Mouse (Mus musculus) forebrain, embryonic 16.5 days (tissue): Measurements from ENCODE around the gene Gm20388. TPM values are rescaled to one million over a fixed set of nuclear protein-coding genes. Genes with fewer than 3 reads are reported as not detected.
A peak's percentile ranks its signal among the peaks of the same experiment; 100 is the strongest.

ENCODE experiments used
- ATAC-seq: fragments of 200-750 bp; cut with Nextera tagmentation; 2 replicates; pipeline ENCODE4 v1.8.0; 2017; ENCODE audit warnings: mild to moderate bottlenecking, moderate library complexity
- H3K27ac ChIP-seq: fragments of 300-500 bp; sonication (generic); 2 replicates; pipeline ENCODE4 v1.5.1; 2014; ENCODE audit warnings: low read length, control low read depth
- H3K27me3 ChIP-seq: fragments of 300-500 bp; sonication (generic); replicated peaks from 2 replicates; pipeline ENCODE4 v1.6.1; 2014; ENCODE audit warnings: low read length; ENCODE audit not compliant: control insufficient read depth, insufficient read depth
- H3K36me3 ChIP-seq: fragments of 300-500 bp; sonication (generic); 2 replicates; pipeline ENCODE4 v1.6.1; 2014; ENCODE audit not compliant: control insufficient read depth, insufficient read depth
- H3K4me1 ChIP-seq: fragments of 300-500 bp; sonication (generic); replicated peaks from 2 replicates; pipeline ENCODE4 v1.6.1; 2014; ENCODE audit warnings: low read length; ENCODE audit not compliant: control insufficient read depth, insufficient read depth
- H3K4me2 ChIP-seq: fragments of 300-500 bp; sonication (generic); 2 replicates; pipeline ENCODE4 v1.6.1; 2014; ENCODE audit warnings: mild to moderate bottlenecking, low read length, control low read depth
- H3K4me3 ChIP-seq: fragments of 300-500 bp; sonication (generic); replicated peaks from 2 replicates; pipeline ENCODE4 v1.5.1; 2014; ENCODE audit warnings: mild to moderate bottlenecking, low read length, control low read depth
- H3K9ac ChIP-seq: fragments of 300-500 bp; sonication (generic); replicated peaks from 2 replicates; pipeline ENCODE4 v1.6.1; 2014; ENCODE audit warnings: low read depth, low read length, control low read depth
- H3K9me3 ChIP-seq: fragments of 300-500 bp; sonication (generic); 2 replicates; pipeline ENCODE4 v1.6.1; 2016; ENCODE audit warnings: low read length; ENCODE audit not compliant: control insufficient read depth
- WGBS: fragments of 180-500 bp; shearing (Covaris S2); extraction: QIAGEN DNeasy Blood & Tissue Kit; methylation state at CpG from one replicate; pipeline ENCODE4 v1.1.7; 2014; 5-methylcytosine and 5-hydroxymethylcytosine counted together
- polyA plus RNA-seq: library from polyadenylated mRNA; unstranded; fragments of >200 nt; fragmentation: Nextera tagmentation; extraction: Ambion mirVana; gene quantifications from 2 replicates; pipeline ENCODE4 v1.2.1, GENCODE M21; 2015

Gene Gm20388
- polyA plus RNA-seq, 1 experiment from 2014 or later = 4.7 TPM

DNA sequence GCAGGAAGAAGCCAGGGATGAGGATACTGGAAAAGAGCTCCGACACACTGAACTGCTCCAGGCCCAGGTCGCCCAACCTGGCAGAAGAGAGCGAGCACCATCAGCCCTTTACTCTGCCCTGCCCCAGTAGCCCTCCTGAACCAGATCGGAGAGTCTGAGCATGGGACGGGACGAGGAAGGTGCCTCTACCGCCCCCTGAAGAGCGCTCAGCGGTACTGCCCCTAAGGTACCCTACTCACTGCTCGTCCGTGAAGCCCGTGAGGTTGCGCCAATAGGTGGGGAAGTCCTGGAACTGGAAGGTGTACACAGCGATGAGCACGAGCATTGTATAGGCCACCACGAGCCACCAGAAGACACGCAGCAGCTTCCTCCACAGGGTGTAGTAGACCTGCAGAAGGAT, 2587.3 kb downstream of the Gm20388 start:
- Histone ChIP-seq H3K9me3 (no peaks in the 10 kb centered on the region), H3K27me3 (no peaks in the 10 kb centered on the region), H3K9ac (no peak overlapping the region), H3K4me2 (no peak overlapping the region), H3K4me1 (no peaks in the 10 kb centered on the region), H3K4me3 (no peak overlapping the region), H3K27ac (no peak overlapping the region), H3K36me3 (no peaks in the 10 kb centered on the region)
- no peak for ATAC-seq
- WGBS = 64% methylated on average over 17 of the region's 17 CpGs

DNA sequence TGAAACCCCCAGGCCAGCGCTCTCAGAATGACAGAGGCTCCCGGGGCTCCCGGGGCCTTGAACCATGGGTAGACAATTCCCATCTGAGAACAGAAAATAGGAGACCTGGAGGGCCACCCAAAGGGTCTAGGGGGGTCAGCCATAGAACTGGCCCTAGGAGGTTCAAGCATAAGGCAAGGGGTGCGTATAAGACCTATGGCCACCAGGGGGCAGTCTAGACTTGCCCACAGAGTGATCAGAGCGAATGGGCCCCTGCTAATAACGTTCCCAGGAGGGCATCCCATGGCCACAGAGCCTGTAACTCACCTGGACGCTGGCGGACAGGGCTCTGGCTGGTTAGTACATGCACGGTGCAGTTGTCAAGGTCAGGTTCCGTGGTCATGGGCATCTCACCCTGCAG, 2590.2 kb downstream of the Gm20388 start:
- WGBS = 29% methylated on average over 10 of the region's 10 CpGs
- Histone ChIP-seq H3K9me3 (no peaks in the 10 kb centered on the region), H3K9ac (no peak overlapping the region), H3K27ac (no peak overlapping the region), H3K36me3 (no peaks in the 10 kb centered on the region), H3K4me1 (no peaks in the 10 kb centered on the region), H3K4me3 (no peak overlapping the region), H3K4me2 (no peak overlapping the region), H3K27me3 (no peaks in the 10 kb centered on the region)
- peak; percentile 49 for ATAC-seq

DNA sequence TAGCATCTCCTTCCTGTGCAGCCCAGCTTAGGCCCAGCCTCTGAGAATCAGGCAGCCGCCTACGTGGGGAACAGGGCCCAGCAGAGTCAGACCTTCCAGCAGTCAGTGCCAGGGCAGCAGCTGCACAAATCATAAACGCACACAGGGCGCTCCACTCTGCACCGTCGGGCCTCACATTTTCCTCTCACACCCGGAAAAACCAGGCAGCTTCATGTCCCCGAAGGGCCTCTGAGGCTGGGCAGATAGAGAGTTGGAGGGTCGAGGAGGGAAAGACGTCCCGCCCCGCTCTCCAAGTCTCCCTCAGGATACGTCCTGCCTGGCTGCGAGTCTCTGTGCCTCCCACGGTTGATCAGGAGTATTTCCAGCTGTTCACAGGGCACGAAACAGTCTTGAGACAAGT, 2600.9 kb downstream of the Gm20388 start:
- Histone ChIP-seq H3K27ac (no peak overlapping the region), H3K4me1 (no peaks in the 10 kb centered on the region), H3K9me3 (no peaks in the 10 kb centered on the region), H3K36me3 (no peaks in the 10 kb centered on the region), H3K27me3 (no peaks in the 10 kb centered on the region), H3K9ac (no peak overlapping the region), H3K4me2 (no peak overlapping the region), H3K4me3 (no peak overlapping the region)
- ATAC-seq = no peak
- WGBS = 81% methylated on average over 16 of the region's 16 CpGs

DNA sequence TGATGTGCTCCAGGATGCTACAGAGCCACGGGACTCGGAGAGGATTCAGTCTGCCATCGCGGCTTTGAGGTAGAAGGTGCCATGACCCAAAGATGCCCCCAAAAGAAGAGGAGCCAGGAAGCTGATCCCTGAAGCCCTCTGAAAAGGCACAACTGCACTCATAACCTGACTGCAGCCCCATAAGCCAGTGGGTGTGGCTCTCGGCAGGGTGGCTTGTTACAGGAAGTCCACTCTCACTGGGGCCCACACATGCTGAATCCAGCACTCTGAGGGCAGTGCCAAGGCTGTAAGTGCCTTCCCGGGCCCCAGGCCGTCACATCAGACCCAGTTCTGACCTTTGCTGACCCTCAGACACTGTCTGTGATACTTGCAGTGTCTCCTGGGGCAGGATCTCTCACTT, 2601.8 kb downstream of the Gm20388 start:
- no peak overlapping the region for H3K27ac ChIP-seq
- no peak overlapping the region for H3K9ac ChIP-seq
- no peaks in the 10 kb centered on the region for H3K27me3 ChIP-seq
- 84% methylated on average over 7 of the region's 7 CpGs for WGBS
- H3K4me3 ChIP-seq = no peak overlapping the region
- no peaks in the 10 kb centered on the region for H3K4me1 ChIP-seq
- no peak overlapping the region for H3K4me2 ChIP-seq
- H3K36me3 ChIP-seq = no peaks in the 10 kb centered on the region
- H3K9me3 ChIP-seq = no peaks in the 10 kb centered on the region
- ATAC-seq = no peak

DNA sequence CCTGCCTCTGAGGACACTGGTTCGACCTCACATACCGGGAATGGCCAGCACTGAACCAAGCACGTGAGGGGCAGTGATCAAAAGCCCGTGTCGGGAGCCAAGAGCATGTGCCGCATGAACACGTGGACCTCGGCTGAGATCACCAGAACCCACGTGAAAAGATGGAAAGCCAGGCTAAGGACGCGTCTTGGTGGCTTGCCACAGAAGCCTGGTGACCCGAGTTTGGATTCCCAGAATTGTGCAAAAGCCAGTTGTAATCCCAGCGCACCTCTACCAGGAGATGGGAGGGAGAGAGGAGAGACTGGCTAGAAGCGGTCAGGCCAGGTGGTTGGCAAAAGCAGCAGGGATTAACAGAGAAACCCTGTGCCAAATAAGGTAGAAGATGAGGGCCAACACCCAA, 2605.1 kb downstream of the Gm20388 start:
- H3K9me3 ChIP-seq = no peaks in the 10 kb centered on the region
- no peaks in the 10 kb centered on the region for H3K4me1 ChIP-seq
- no peaks in the 10 kb centered on the region for H3K27me3 ChIP-seq
- WGBS = 93% methylated on average over 14 of the region's 14 CpGs
- H3K4me3 ChIP-seq = no peak overlapping the region
- H3K36me3 ChIP-seq = no peaks in the 10 kb centered on the region
- H3K4me2 ChIP-seq = no peak overlapping the region
- no peak overlapping the region for H3K9ac ChIP-seq
- ATAC-seq = no peak
- no peak overlapping the region for H3K27ac ChIP-seq

DNA sequence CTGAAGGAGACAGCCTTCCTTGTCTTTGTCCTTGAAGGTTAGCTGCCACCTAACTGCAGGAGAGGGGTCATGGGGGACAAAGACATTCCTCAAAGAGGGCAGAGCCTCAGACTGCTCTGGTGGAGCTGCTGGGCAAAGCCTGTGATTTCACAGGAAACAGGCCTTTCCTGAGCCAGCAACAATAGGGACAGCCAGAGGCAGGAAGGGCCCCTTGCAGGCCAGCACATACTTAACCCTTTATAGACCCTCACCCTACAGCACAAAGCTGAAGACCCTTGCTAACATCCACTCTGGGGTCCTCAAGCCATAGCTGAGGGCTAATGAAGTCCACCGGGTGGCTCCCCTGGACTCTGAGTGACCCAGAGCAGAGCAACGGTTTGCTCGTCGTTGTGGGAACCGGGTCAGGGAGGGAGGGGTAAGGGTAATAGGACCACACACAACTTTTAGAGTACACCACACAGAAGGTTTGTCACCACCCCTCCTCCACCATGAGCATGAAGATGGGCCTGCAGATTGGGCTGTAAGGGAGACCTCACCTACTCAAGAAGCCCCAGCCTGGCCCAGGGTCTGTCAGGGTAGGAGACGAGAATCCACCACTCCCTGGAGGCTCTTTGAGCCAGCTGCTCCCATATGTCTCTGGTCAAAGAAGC, 2607.0 kb downstream of the Gm20388 start:
- Histone ChIP-seq H3K4me3 (no peak overlapping the region), H3K4me1 (no peaks in the 10 kb centered on the region), H3K27me3 (no peaks in the 10 kb centered on the region), H3K4me2 (no peak overlapping the region), H3K36me3 (no peaks in the 10 kb centered on the region), H3K9ac (no peak overlapping the region), H3K27ac (no peak overlapping the region), H3K9me3 (no peaks in the 10 kb centered on the region)
- WGBS = 31% methylated on average over 6 of the region's 6 CpGs
- ATAC-seq = no peak

DNA sequence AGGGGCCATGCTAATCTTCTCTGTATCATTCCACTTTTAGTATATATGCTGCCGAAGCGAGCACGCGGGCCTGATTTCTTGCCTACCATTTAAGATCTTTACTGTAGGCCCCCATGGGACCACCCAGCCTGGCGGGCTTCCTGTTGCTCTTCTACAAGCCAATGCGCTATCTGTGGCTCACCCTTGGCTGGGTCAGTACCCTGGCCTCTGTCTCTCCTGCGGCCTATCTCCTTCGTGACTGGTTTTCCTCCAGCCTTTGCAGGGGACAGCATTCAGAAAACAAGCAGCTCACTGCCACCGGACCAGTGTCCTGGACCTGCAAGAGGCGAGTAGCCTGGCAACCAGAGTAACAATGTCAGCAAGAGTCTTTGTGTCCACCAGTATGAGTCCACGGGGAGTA, 2610.0 kb downstream of the Gm20388 start:
- Histone ChIP-seq H3K4me3 (no peak overlapping the region), H3K27ac (no peak overlapping the region), H3K9me3 (no peaks in the 10 kb centered on the region), H3K9ac (no peak overlapping the region), H3K27me3 (0 out of 2 replicates have a peak, but pooled peaks cover 5% of the 10 kb centered on the region), H3K4me1 (peaks cover 18% of the 10 kb centered on the region), H3K4me2 (no peak overlapping the region), H3K36me3 (no peaks in the 10 kb centered on the region)
- WGBS = 83% methylated on average over 11 of the region's 11 CpGs
- ATAC-seq = no peak

DNA sequence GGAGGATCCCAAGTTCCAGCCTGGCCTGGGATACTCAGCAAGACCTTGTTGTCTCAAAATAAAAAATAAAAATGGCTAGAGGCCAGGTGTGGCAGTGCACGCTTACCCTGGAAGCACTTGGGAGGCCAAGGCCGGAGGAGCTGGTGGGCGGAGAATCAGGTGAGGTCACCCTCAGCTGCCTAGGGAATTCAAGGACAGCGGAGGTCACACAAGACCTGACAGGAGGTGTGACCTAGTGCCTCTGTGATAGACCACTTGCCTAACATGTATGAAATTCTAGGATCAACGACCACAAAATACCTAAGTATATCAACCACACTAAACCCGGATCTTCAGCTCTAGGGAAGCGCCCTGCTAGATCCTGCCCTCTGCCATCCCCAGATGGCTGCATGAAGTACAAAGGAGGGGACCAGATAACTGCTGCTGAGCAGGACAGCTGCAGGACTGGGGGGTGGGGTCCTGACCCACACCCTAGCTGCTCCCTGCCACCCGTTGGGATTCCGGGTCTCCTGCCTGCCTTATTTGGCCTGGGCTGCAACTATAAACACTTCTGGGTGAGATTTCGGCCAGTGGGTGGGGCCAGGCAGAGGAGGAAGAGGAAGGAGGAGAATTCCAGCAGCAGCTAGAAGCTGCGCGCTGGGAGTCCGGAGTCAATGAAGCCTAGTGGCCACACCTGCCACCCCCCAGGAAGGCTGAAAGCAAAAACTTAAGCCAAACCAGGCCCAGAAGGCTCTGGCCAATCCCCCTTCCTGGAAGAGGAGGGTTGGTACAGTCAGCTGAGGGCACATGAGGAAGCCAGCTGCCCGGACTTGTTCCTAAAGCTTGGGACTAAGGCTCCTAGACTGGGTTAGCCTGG, 2612.4 kb downstream of the Gm20388 start:
- Histone ChIP-seq H3K4me2 (no peak overlapping the region), H3K27ac (no peak overlapping the region), H3K9me3 (no peaks in the 10 kb centered on the region), H3K27me3 (0 out of 2 replicates have a peak, but pooled peaks cover 5% of the 10 kb centered on the region), H3K4me1 (peaks cover 18% of the 10 kb centered on the region), H3K9ac (no peak overlapping the region), H3K36me3 (no peaks in the 10 kb centered on the region), H3K4me3 (no peak overlapping the region)
- WGBS = 55% methylated on average over 14 of the region's 14 CpGs
- ATAC-seq = no peak

DNA sequence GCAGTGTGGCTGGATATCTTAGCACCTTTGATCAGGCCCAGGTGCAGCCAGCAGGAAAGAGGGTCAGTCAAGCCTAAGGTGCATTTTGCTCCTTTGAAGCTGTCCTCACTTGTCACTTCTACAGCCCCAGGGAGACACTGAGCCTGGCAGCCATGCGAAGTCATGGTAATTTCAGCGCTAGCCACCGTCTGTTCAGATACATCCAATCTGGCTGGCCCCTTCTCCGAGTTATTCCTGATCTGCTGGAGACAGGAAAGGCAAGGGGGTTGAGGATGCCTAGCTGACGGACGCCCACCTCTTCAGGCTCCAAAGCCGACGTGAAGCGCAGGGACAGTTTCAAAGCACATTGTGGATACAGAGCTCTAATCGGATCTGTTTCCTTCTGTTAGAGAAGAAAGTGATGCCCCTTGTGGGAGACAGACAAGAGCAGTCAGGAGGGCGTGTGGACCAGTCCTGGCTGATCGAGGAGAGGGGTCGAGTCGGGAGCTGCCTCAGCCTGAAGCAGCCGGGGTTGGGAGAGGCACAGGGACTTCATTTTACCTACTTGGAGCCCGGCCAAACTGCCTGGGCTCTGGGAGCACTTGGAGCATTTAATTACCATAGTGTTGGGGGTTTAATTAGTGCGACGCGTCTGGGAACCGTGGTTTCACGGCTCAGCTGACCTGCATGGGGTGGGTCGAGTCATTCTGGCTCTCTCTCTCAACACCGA, 2613.2 kb downstream of the Gm20388 start:
- H3K9ac ChIP-seq = no peak overlapping the region

More for the DNA sequence above, 2613.2 kb downstream of the Gm20388 start:
- Histone ChIP-seq H3K9me3 (no peaks in the 10 kb centered on the region), H3K27me3 (0 out of 2 replicates have a peak, but pooled peaks cover 5% of the 10 kb centered on the region), H3K4me2 (peak overlapping the region; percentile 34), H3K36me3 (no peaks in the 10 kb centered on the region), H3K27ac (no peak overlapping the region), H3K4me3 (no peak overlapping the region), H3K4me1 (peaks cover 18% of the 10 kb centered on the region)
- 6% methylated on average over 23 of the region's 23 CpGs for WGBS
- ATAC-seq = peak; percentile 78
